ENCODE assay signal across 8 mouse cellular contexts in genomic region chr1:180433796-180434566, GRCm38 (mm10). TPM values are rescaled to one million over a fixed set of nuclear protein-coding genes. Genes with fewer than 3 reads are reported as not detected.
A peak's percentile ranks its signal among the peaks of the same experiment; 100 is the strongest.
DNase-seq lines count a peak whose midpoint lies in the region; ATAC-seq and TF ChIP-seq lines count a peak whose summit lies in the region.

No protein-coding gene starts in this region.

- H3K79me2 ChIP-seq in liver, adult 2 months (ENCODE audit: control insufficient read depth, insufficient read depth, low read length), result no peaks in the 10 kb centered on the region

- no peak overlapping the region for H3K27ac ChIP-seq in kidney, adult 2 months (ENCODE audit: insufficient read depth, low read depth, low read length)
- no peak overlapping the region for H3K27ac ChIP-seq in liver, adult 2 months (replicated peaks; ENCODE audit: insufficient read depth, low read depth, low read length)
- no peak overlapping the region for H3K27ac ChIP-seq in midbrain, postnatal 0 days (ENCODE audit: low read depth, low read length)

- TF ChIP-seq POLR2A in kidney, adult 2 months (IDR thresholded peaks at IDR 0.05; ENCODE audit: low read depth, low read length), result no peak
- no peak for TF ChIP-seq POLR2A in liver, adult 2 months (IDR thresholded peaks at IDR 0.05; ENCODE audit: extremely low read depth, insufficient read depth, low read length)

- DNase-seq in thymus, postnatal 14 days, result peak; percentile 50
- DNase-seq in thymus, adult 18-20 months, result no peak
- DNase-seq in cerebellum, adult 9-11 months, result peak; percentile 74
- DNase-seq in frontal cortex, postnatal 36 days (ENCODE audit: low spot score in 2 of 2), result peak; percentile 51 to 67
- DNase-seq in kidney, adult 2 months, result peak; percentile 66
- peak; percentile 46 for DNase-seq in liver, adult 2 months (ENCODE audit: extremely low read depth, low read depth, low spot score)
- DNase-seq in midbrain, postnatal 0 days (ENCODE audit: low spot score), result peak; percentile 94
- peak; percentile 55 for DNase-seq in thymus, postnatal 4 days

- H3K4me3 ChIP-seq in kidney, adult 2 months (ENCODE audit: insufficient read depth, low read depth, low read length), result no peak overlapping the region
- no peak overlapping the region for H3K4me3 ChIP-seq in liver, adult 2 months (ENCODE audit: insufficient read depth, low read depth, low read length)
- H3K4me3 ChIP-seq in midbrain, postnatal 0 days (ENCODE audit: low read depth, low read length), result no peak overlapping the region

- 15% methylated on average over 7 of the region's 7 CpGs for WGBS in kidney, adult 2 months
- WGBS in liver, adult 2 months, result 16% methylated on average over 7 of the region's 7 CpGs
- 16% methylated on average over 7 of the region's 7 CpGs for WGBS in midbrain, postnatal 0 days

- H3K27me3 ChIP-seq in kidney, adult 2 months (replicated peaks; ENCODE audit: control insufficient read depth, insufficient read depth, low read length), result no peaks in the 10 kb centered on the region
- no peaks in the 10 kb centered on the region for H3K27me3 ChIP-seq in liver, adult 2 months (ENCODE audit: control insufficient read depth, insufficient read depth, low read length)
- H3K27me3 ChIP-seq in midbrain, postnatal 0 days (ENCODE audit: insufficient read depth, low read length), result no peaks in the 10 kb centered on the region

- TF ChIP-seq CTCF in kidney, adult 2 months (conservative IDR thresholded peaks at IDR 0.05; ENCODE audit: insufficient read depth, insufficient read length, low read depth, low read length), result peak; percentile 97
- peak; percentile 95 for TF ChIP-seq CTCF in liver, adult 2 months (IDR thresholded peaks at IDR 0.05; ENCODE audit: low read depth, low read length)
- TF ChIP-seq CTCF in midbrain, postnatal 0 days (IDR thresholded peaks at IDR 0.05), result peak; percentile 97

- H3K9me3 ChIP-seq in midbrain, postnatal 0 days (ENCODE audit: low read length), result no peaks in the 10 kb centered on the region

- H3K36me3 ChIP-seq in kidney, adult 2 months (ENCODE audit: control insufficient read depth, insufficient read depth, low read length), result no peaks in the 10 kb centered on the region
- no peaks in the 10 kb centered on the region for H3K36me3 ChIP-seq in liver, adult 2 months (ENCODE audit: control insufficient read depth, insufficient read depth, low read length)
- no peaks in the 10 kb centered on the region for H3K36me3 ChIP-seq in midbrain, postnatal 0 days (ENCODE audit: insufficient read depth, low read length)

- no peak overlapping the region for H3K4me2 ChIP-seq in midbrain, postnatal 0 days (ENCODE audit: low read depth, low read length, poor library complexity, severe bottlenecking)

- ATAC-seq in midbrain, postnatal 0 days (ENCODE audit: low FRiP score), result peak; percentile 64; the same call in 1 of the 2 replicates

- H3K9ac ChIP-seq in liver, adult 2 months (ENCODE audit: low read depth, low read length), result no peak overlapping the region
- no peak overlapping the region for H3K9ac ChIP-seq in midbrain, postnatal 0 days (replicated peaks; ENCODE audit: low read length, poor library complexity, severe bottlenecking)

- no peaks in the 10 kb centered on the region for H3K4me1 ChIP-seq in kidney, adult 2 months (ENCODE audit: control insufficient read depth, insufficient read depth, low read length)
- no peaks in the 10 kb centered on the region for H3K4me1 ChIP-seq in liver, adult 2 months (ENCODE audit: control insufficient read depth, insufficient read depth, low read length)
- peaks cover 2% of the 10 kb centered on the region; the same call in 1 of the 2 replicates for H3K4me1 ChIP-seq in midbrain, postnatal 0 days (ENCODE audit: insufficient read depth, low read length)

RNA-seq across cellular contexts. Expression of gene Stum, which starts 49.3 kb away (rescaled TPM):
- polyA plus RNA-seq in kidney, adult 2 months (2012; rRNA removed), result 0.69 and 1.1 TPM in 2 replicates
- total RNA-seq in liver, adult 2 months (2014; rRNA removed), result 0.09 and 1.1 TPM in 2 replicates
- polyA plus RNA-seq in liver, adult 2 months (2012; rRNA removed), result 0.19 and 0.22 TPM in 2 replicates
- 86.7 and 93.5 TPM in 2 replicates for total RNA-seq in midbrain, postnatal 0 days (2014; rRNA removed)
- 17.8 and 18.1 TPM in 2 replicates for polyA plus RNA-seq in midbrain, postnatal 0 days (2015; fragmentation: Nextera tagmentation; extraction: Ambion mirVana)

Comparison
In these comparisons a context has a peak if more than half of its experiments do, and no peak if none do; other contexts are left out.
1. DNase-seq: peak in thymus, postnatal 14 days (single experiment), cerebellum, adult 9-11 months (single experiment), frontal cortex, postnatal 36 days (2 of 2), kidney, adult 2 months (single experiment), liver, adult 2 months (single experiment), midbrain, postnatal 0 days (single experiment) and thymus, postnatal 4 days (single experiment); none in thymus, adult 18-20 months (0 of 2).
2. Peak in every context shown above with its lines, with median percentiles within 50 percentile points of each other: CTCF ChIP-seq.